In the genomic region with DNA sequence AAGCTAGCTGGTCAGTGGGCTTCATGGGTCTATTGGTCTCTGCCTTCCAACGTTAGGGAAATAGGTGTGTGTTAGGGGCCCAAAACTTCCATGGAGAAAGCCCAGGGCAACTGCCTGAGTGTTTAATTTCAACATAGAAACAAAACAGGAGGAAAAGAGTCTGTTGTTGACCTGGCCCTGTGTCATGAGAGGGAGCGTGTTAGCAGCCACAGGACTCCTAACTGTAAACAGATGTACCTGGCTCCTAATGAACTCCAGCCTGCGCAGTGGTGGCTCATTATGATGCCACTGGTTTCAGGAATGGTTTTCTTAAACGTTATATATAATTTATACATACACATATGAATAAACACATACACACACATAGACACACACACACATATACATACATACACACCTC, we compare ENCODE assay signal across 25 mouse cellular contexts.
"Had no signal": no experiment of that assay in that cellular context is flagged by ENCODE, and none has a peak within 500 bp of the region (broad histone marks: within the 10 kb centered on the region; RNA-seq: fewer than 3 reads in every experiment).

No protein-coding gene starts in this region.

- H3K9ac ChIP-seq: heart, embryonic 12.5 days; hindbrain, embryonic 13.5 days; hindbrain, embryonic 15.5 days; kidney, embryonic 15.5 days; liver, embryonic 13.5 days; liver, embryonic 15.5 days; liver, postnatal 0 days had no signal

- H3K36me3 ChIP-seq: heart, embryonic 10.5 days; heart, embryonic 12.5 days; hindbrain, embryonic 10.5 days; hindbrain, embryonic 13.5 days; hindbrain, embryonic 15.5 days; kidney, embryonic 15.5 days; liver, embryonic 13.5 days; liver, embryonic 15.5 days had no signal

- DNase-seq: gastrocnemius, adult 2 months; gastrocnemius, postnatal 10 days; gastrocnemius, postnatal 25 days; heart, adult 18-20 months; heart, postnatal 10 days; heart, postnatal 4 days; kidney, adult 11 months; kidney, adult 2 months; kidney, adult 9 months; kidney, postnatal 14 days; kidney, postnatal 36 days; left cerebral cortex, postnatal 4 days; liver, embryonic 13.5 days; liver, postnatal 0 days; lung, adult 2 months had no signal

- H3K4me2 ChIP-seq: heart, embryonic 12.5 days; hindbrain, embryonic 13.5 days; hindbrain, embryonic 15.5 days; kidney, embryonic 15.5 days; liver, embryonic 13.5 days; liver, embryonic 15.5 days had no signal

- H3K4me1 ChIP-seq: heart, embryonic 12.5 days had no signal

- H3K4me3 ChIP-seq: gastrocnemius, adult 2 months; heart, embryonic 10.5 days; heart, embryonic 12.5 days; hindbrain, embryonic 10.5 days; hindbrain, embryonic 13.5 days; hindbrain, embryonic 15.5 days; kidney, embryonic 15.5 days; liver, embryonic 13.5 days; liver, embryonic 15.5 days had no signal

- H3K9me3 ChIP-seq: heart, embryonic 10.5 days; heart, embryonic 12.5 days; hindbrain, embryonic 10.5 days; hindbrain, embryonic 13.5 days; hindbrain, embryonic 15.5 days; kidney, embryonic 15.5 days; liver, embryonic 13.5 days; liver, embryonic 15.5 days had no signal

- ATAC-seq: hindbrain, postnatal 0 days; intestine, embryonic 16.5 days; liver, postnatal 0 days had no signal

- H3K27ac ChIP-seq: gastrocnemius, adult 2 months; heart, embryonic 10.5 days; hindbrain, embryonic 10.5 days; hindbrain, embryonic 13.5 days; hindbrain, embryonic 15.5 days; hindbrain, postnatal 0 days; kidney, embryonic 15.5 days; kidney, postnatal 0 days; liver, embryonic 13.5 days; liver, embryonic 15.5 days had no signal
